Mouse (Mus musculus): ENCODE data around the gene Hal.

Gene Hal

GRCm38 (mm10) chr10:93488066-93488827, at the start of gene Hal:
TSS of gene Hal (plus strand) at chr10:93488768.
- DNase-seq (ENCODE audit: low spot score), result no peak

GRCm38 (mm10) chr10:93441501-93441900, 47.1 kb upstream of the Hal start:
- no peak for DNase-seq (ENCODE audit: low spot score)

- no peak for DNase-seq (ENCODE audit: low spot score)
Measured at GRCm38 (mm10) chr10:93442183-93442582, 46.4 kb upstream of the Hal start.

GRCm38 (mm10) chr10:93444407-93444806, 44.2 kb upstream of the Hal start:
- DNase-seq (ENCODE audit: low spot score), result no peak

- no peak for DNase-seq (ENCODE audit: low spot score)
Measured at GRCm38 (mm10) chr10:93447398-93447797, 41.2 kb upstream of the Hal start.

- DNase-seq (ENCODE audit: low spot score), result no peak
Measured at GRCm38 (mm10) chr10:93454652-93455014, 33.9 kb upstream of the Hal start.

- DNase-seq (ENCODE audit: low spot score), result no peak
Measured at GRCm38 (mm10) chr10:93460106-93460505, 28.5 kb upstream of the Hal start.

- DNase-seq (ENCODE audit: low spot score), result no peak
Measured at GRCm38 (mm10) chr10:93462692-93463382, 25.7 kb upstream of the Hal start.

GRCm38 (mm10) chr10:93463611-93464010, 25.0 kb upstream of the Hal start:
- DNase-seq (ENCODE audit: low spot score), result no peak

- DNase-seq (ENCODE audit: low spot score), result no peak
Measured at GRCm38 (mm10) chr10:93467259-93467658, 21.3 kb upstream of the Hal start.

GRCm38 (mm10) chr10:93467791-93468190, 20.8 kb upstream of the Hal start:
- DNase-seq (ENCODE audit: low spot score), result no peak

- DNase-seq (ENCODE audit: low spot score), result peak; percentile 91
Measured at GRCm38 (mm10) chr10:93471415-93471814, 17.2 kb upstream of the Hal start.

- DNase-seq (ENCODE audit: low spot score), result no peak
Measured at GRCm38 (mm10) chr10:93484511-93484910, 4.1 kb upstream of the Hal start.

- peak; percentile 73 for DNase-seq (ENCODE audit: low spot score)
Measured at GRCm38 (mm10) chr10:93485055-93485691, 3.4 kb upstream of the Hal start.

GRCm38 (mm10) chr10:93486622-93487021, 1.9 kb upstream of the Hal start:
- DNase-seq (ENCODE audit: low spot score), result peak; percentile 21

- DNase-seq (ENCODE audit: low spot score), result no peak
Measured at GRCm38 (mm10) chr10:93488828-93489226, 259 bp downstream of the Hal start.

GRCm38 (mm10) chr10:93490451-93490850, 1.9 kb downstream of the Hal start:
- no peak for DNase-seq (ENCODE audit: low spot score)

GRCm38 (mm10) chr10:93500864-93501263, 12.3 kb downstream of the Hal start:
- no peak for DNase-seq (ENCODE audit: low spot score)

GRCm38 (mm10) chr10:93501346-93501745, 12.8 kb downstream of the Hal start:
- no peak for DNase-seq (ENCODE audit: low spot score)

- no peak for DNase-seq (ENCODE audit: low spot score)
Measured at GRCm38 (mm10) chr10:93508383-93508970, 19.9 kb downstream of the Hal start.

GRCm38 (mm10) chr10:93509532-93510153, 21.1 kb downstream of the Hal start:
- DNase-seq (ENCODE audit: low spot score), result peak; percentile 54

GRCm38 (mm10) chr10:93515419-93515818, 26.9 kb downstream of the Hal start:
- DNase-seq (ENCODE audit: low spot score), result no peak
